9 mouse cellular contexts compared by ENCODE assay signal in genomic region chr7:31049135-31049845, GRCm38 (mm10). TPM values are rescaled to one million over a fixed set of nuclear protein-coding genes. Genes with fewer than 3 reads are reported as not detected.
DNase-seq lines count a peak whose midpoint lies in the region; ATAC-seq and TF ChIP-seq lines count a peak whose summit lies in the region.
"Had no signal": no experiment of that assay in that cellular context is flagged by ENCODE, and none has a peak within 500 bp of the region (broad histone marks: within the 10 kb centered on the region; RNA-seq: fewer than 3 reads in every experiment).

No protein-coding gene starts in this region.

- H3K4me3 ChIP-seq in embryonic facial prominence, embryonic 14.5 days (ENCODE audit: low read depth, low read length): peak overlapping the region; percentile 32
- H3K4me3 ChIP-seq in intestine, postnatal 0 days (ENCODE audit: low read depth, low read length): peak overlapping the region; percentile 3; the same call in 1 of the 2 replicates
- H3K4me3 ChIP-seq in neural tube, embryonic 15.5 days (replicated peaks): peak overlapping the region; percentile 52

- TF ChIP-seq CTCF in intestine, postnatal 0 days (IDR thresholded peaks at IDR 0.05; ENCODE audit: low read depth): no peak

- peaks cover 43% of the 10 kb centered on the region for H3K4me1 ChIP-seq in embryonic facial prominence, embryonic 14.5 days (ENCODE audit: control insufficient read depth, insufficient read depth, low read length)
- no peaks in the 10 kb centered on the region for H3K4me1 ChIP-seq in intestine, postnatal 0 days (replicated peaks; ENCODE audit: control insufficient read depth, insufficient read depth, low read length)
- H3K4me1 ChIP-seq in neural tube, embryonic 15.5 days: peaks cover 48% of the 10 kb centered on the region

- no peaks in the 10 kb centered on the region for H3K36me3 ChIP-seq in embryonic facial prominence, embryonic 14.5 days (ENCODE audit: control insufficient read depth, insufficient read depth, low read length)
- H3K36me3 ChIP-seq in intestine, postnatal 0 days (ENCODE audit: control insufficient read depth, insufficient read depth): no peaks in the 10 kb centered on the region
- no peaks in the 10 kb centered on the region for H3K36me3 ChIP-seq in neural tube, embryonic 15.5 days

- no peaks in the 10 kb centered on the region for H3K9me3 ChIP-seq in embryonic facial prominence, embryonic 14.5 days (ENCODE audit: control insufficient read depth, low read length)
- H3K9me3 ChIP-seq in intestine, postnatal 0 days (ENCODE audit: control insufficient read depth): no peaks in the 10 kb centered on the region
- H3K9me3 ChIP-seq in neural tube, embryonic 15.5 days (replicated peaks): no peaks in the 10 kb centered on the region

- no peak overlapping the region for H3K9ac ChIP-seq in embryonic facial prominence, embryonic 14.5 days (ENCODE audit: low read depth, low read length)
- H3K9ac ChIP-seq in intestine, postnatal 0 days (ENCODE audit: low read depth, low read length): no peak overlapping the region
- peak overlapping the region; percentile 63 for H3K9ac ChIP-seq in neural tube, embryonic 15.5 days (replicated peaks)
- H3K9ac ChIP-seq: liver, embryonic 14.5 days had no signal

- WGBS in embryonic facial prominence, embryonic 14.5 days: 17% methylated on average over 5 of the region's 5 CpGs
- WGBS in intestine, postnatal 0 days: 19% methylated on average over 5 of the region's 5 CpGs
- 22% methylated on average over 5 of the region's 5 CpGs for WGBS in neural tube, embryonic 15.5 days

- 0 out of 2 replicates have a peak, but pooled peaks have one; percentile 3 for ATAC-seq in embryonic facial prominence, embryonic 14.5 days (ENCODE audit: low read depth)
- ATAC-seq in intestine, postnatal 0 days: no peak
- ATAC-seq in neural tube, embryonic 15.5 days (ENCODE audit: low FRiP score): peak; percentile 10
- ATAC-seq in megakaryocyte progenitor cell, adult 5-6 weeks (replicated peaks; ENCODE audit: poor library complexity): no peak

- H3K4me2 ChIP-seq in embryonic facial prominence, embryonic 14.5 days (ENCODE audit: low read depth, low read length): peak overlapping the region; percentile 49
- no peak overlapping the region for H3K4me2 ChIP-seq in intestine, postnatal 0 days (replicated peaks; ENCODE audit: low read depth)
- peak overlapping the region; percentile 65 for H3K4me2 ChIP-seq in neural tube, embryonic 15.5 days

- DNase-seq in lung, postnatal 10 days: peak; percentile 44
- no peak for DNase-seq in lung, postnatal 14 days
- peak; percentile 77 for DNase-seq in embryonic facial prominence, embryonic 14.5 days (ENCODE audit: low spot score)
- no peak for DNase-seq in adrenal gland, postnatal 25 days

- H3K27me3 ChIP-seq in embryonic facial prominence, embryonic 14.5 days (replicated peaks; ENCODE audit: control insufficient read depth, insufficient read depth, low read length): peaks cover 47% of the 10 kb centered on the region
- H3K27me3 ChIP-seq in intestine, postnatal 0 days (replicated peaks; ENCODE audit: control insufficient read depth, insufficient read depth, low read length): peaks cover 47% of the 10 kb centered on the region
- peaks cover 55% of the 10 kb centered on the region for H3K27me3 ChIP-seq in neural tube, embryonic 15.5 days (replicated peaks)

- H3K27ac ChIP-seq in embryonic facial prominence, embryonic 14.5 days (replicated peaks; ENCODE audit: low read depth, low read length): no peak overlapping the region
- H3K27ac ChIP-seq in intestine, postnatal 0 days (ENCODE audit: low read depth, low read length): no peak overlapping the region
- H3K27ac ChIP-seq in neural tube, embryonic 15.5 days (replicated peaks): peak overlapping the region; percentile 57
- H3K27ac ChIP-seq: liver, embryonic 14.5 days had no signal

RNA-seq across cellular contexts. Expression of gene Fxyd7, which starts 2.0 kb away (rescaled TPM):
- polyA plus RNA-seq in embryonic facial prominence, embryonic 14.5 days (2014; fragmentation: Nextera tagmentation; extraction: Ambion mirVana): 37.0 and 40.9 TPM in 2 replicates
- polyA plus RNA-seq in intestine, postnatal 0 days (2015; fragmentation: Nextera tagmentation; extraction: Ambion mirVana): 15.2 and 16.2 TPM in 2 replicates
- polyA plus RNA-seq in neural tube, embryonic 15.5 days (2015; fragmentation: Nextera tagmentation; extraction: Ambion mirVana): 357 and 417 TPM in 2 replicates
- not detected in 2 replicates for total RNA-seq in megakaryocyte progenitor cell, adult 5-6 weeks (2015)
- not detected in 2 replicates for total RNA-seq in megakaryocyte progenitor cell, adult 5-6 weeks (2017)
- total RNA-seq in adrenal gland, postnatal 25 days (2021): 0.55 TPM in 1 of 2 replicates, not detected in the other
- total RNA-seq: common myeloid progenitor, adult 5-6 weeks had no signal

RNA-seq across cellular contexts. Expression of gene Fxyd5, which starts 7.0 kb away (rescaled TPM):
- 57.0 and 64.6 TPM in 2 replicates for polyA plus RNA-seq in embryonic facial prominence, embryonic 14.5 days (2014; fragmentation: Nextera tagmentation; extraction: Ambion mirVana)
- 18.2 and 19.3 TPM in 2 replicates for polyA plus RNA-seq in intestine, postnatal 0 days (2015; fragmentation: Nextera tagmentation; extraction: Ambion mirVana)
- 22.2 and 27.8 TPM in 2 replicates for polyA plus RNA-seq in neural tube, embryonic 15.5 days (2015; fragmentation: Nextera tagmentation; extraction: Ambion mirVana)
- 389 and 471 TPM in 2 replicates for total RNA-seq in megakaryocyte progenitor cell, adult 5-6 weeks (2015)
- total RNA-seq in megakaryocyte progenitor cell, adult 5-6 weeks (2017): 244 and 257 TPM in 2 replicates
- 35.9 and 36.5 TPM in 2 replicates for total RNA-seq in adrenal gland, postnatal 25 days (2021)

RNA-seq across cellular contexts. Expression of gene Fxyd1, which starts 7.7 kb away (rescaled TPM):
- 113 and 135 TPM in 2 replicates for polyA plus RNA-seq in embryonic facial prominence, embryonic 14.5 days (2014; fragmentation: Nextera tagmentation; extraction: Ambion mirVana)
- polyA plus RNA-seq in intestine, postnatal 0 days (2015; fragmentation: Nextera tagmentation; extraction: Ambion mirVana): 78.9 and 83.1 TPM in 2 replicates
- 26.8 and 36.9 TPM in 2 replicates for polyA plus RNA-seq in neural tube, embryonic 15.5 days (2015; fragmentation: Nextera tagmentation; extraction: Ambion mirVana)
- not detected in 2 replicates for total RNA-seq in megakaryocyte progenitor cell, adult 5-6 weeks (2015)
- not detected in 2 replicates for total RNA-seq in megakaryocyte progenitor cell, adult 5-6 weeks (2017)
- total RNA-seq in adrenal gland, postnatal 25 days (2021): 151 and 212 TPM in 2 replicates

RNA-seq across cellular contexts. Expression of gene Lgi4, which starts 9.9 kb away (rescaled TPM):
- polyA plus RNA-seq in embryonic facial prominence, embryonic 14.5 days (2014; fragmentation: Nextera tagmentation; extraction: Ambion mirVana): 0.86 and 1.6 TPM in 2 replicates
- polyA plus RNA-seq in intestine, postnatal 0 days (2015; fragmentation: Nextera tagmentation; extraction: Ambion mirVana): 0.70 and 0.78 TPM in 2 replicates
- 1.3 and 1.7 TPM in 2 replicates for polyA plus RNA-seq in neural tube, embryonic 15.5 days (2015; fragmentation: Nextera tagmentation; extraction: Ambion mirVana)
- total RNA-seq in megakaryocyte progenitor cell, adult 5-6 weeks (2015): 0.57 TPM in 1 of 2 replicates, not detected in the other
- 0.10 TPM in 1 of 2 replicates, not detected in the other for total RNA-seq in megakaryocyte progenitor cell, adult 5-6 weeks (2017)
- total RNA-seq in adrenal gland, postnatal 25 days (2021): 3.7 and 3.8 TPM in 2 replicates
- total RNA-seq: common myeloid progenitor, adult 5-6 weeks had no signal

RNA-seq across cellular contexts. Expression of gene Fxyd3, which starts 27.2 kb away (rescaled TPM):
- 48.8 and 71.7 TPM in 2 replicates for polyA plus RNA-seq in embryonic facial prominence, embryonic 14.5 days (2014; fragmentation: Nextera tagmentation; extraction: Ambion mirVana)
- polyA plus RNA-seq in intestine, postnatal 0 days (2015; fragmentation: Nextera tagmentation; extraction: Ambion mirVana): 40.4 and 48.0 TPM in 2 replicates
- polyA plus RNA-seq in neural tube, embryonic 15.5 days (2015; fragmentation: Nextera tagmentation; extraction: Ambion mirVana): 0.79 and 14.6 TPM in 2 replicates
- not detected in 2 replicates for total RNA-seq in megakaryocyte progenitor cell, adult 5-6 weeks (2015)
- not detected in 2 replicates for total RNA-seq in megakaryocyte progenitor cell, adult 5-6 weeks (2017)
- total RNA-seq in adrenal gland, postnatal 25 days (2021): 0.73 and 1.9 TPM in 2 replicates
- total RNA-seq: common myeloid progenitor, adult 5-6 weeks had no signal

Comparison
In these comparisons a context has a peak if more than half of its experiments do, and no peak if none do; other contexts are left out.
1. DNase-seq: peak in lung, postnatal 10 days (single experiment) and embryonic facial prominence, embryonic 14.5 days (single experiment); none in lung, postnatal 14 days (single experiment) and adrenal gland, postnatal 25 days (single experiment).
2. ATAC-seq: peak in embryonic facial prominence, embryonic 14.5 days (single experiment) and neural tube, embryonic 15.5 days (single experiment); none in intestine, postnatal 0 days (single experiment) and megakaryocyte progenitor cell, adult 5-6 weeks (single experiment).
3. Peak in every context shown above with its lines, with median percentiles within 50 percentile points of each other: H3K4me3 ChIP-seq.